Mouse (Mus musculus) lung, postnatal 25 days (tissue): ENCODE results near the gene Ftl1.

Experiments used
- DNase-seq: peaks from one replicate; pipeline ENCODE4 v3.0.0; 2022; ENCODE audit warnings: low spot score

The Ftl1 gene

GRCm38 (mm10) chr7:45451344-45451982, 8.2 kb downstream of the Ftl1 start:
- peak; percentile 86 for DNase-seq

GRCm38 (mm10) chr7:45449974-45450373, 9.7 kb downstream of the Ftl1 start:
- DNase-seq = no peak

GRCm38 (mm10) chr7:45447325-45447990, 12.2 kb downstream of the Ftl1 start:
- peak; percentile 31 for DNase-seq

GRCm38 (mm10) chr7:45446589-45446988, 13.1 kb downstream of the Ftl1 start:
- DNase-seq = no peak

- DNase-seq = no peak
Measured at GRCm38 (mm10) chr7:45443526-45444420, 15.9 kb downstream of the Ftl1 start.

- DNase-seq = peak; percentile 36
Measured at GRCm38 (mm10) chr7:45437521-45438276, 22.0 kb downstream of the Ftl1 start, which contains the start of gene Ruvbl2. TSS of gene Ruvbl2 (minus strand) at chr7:45438096.

- DNase-seq = no peak
Measured at GRCm38 (mm10) chr7:45437046-45437445, 22.6 kb downstream of the Ftl1 start.

GRCm38 (mm10) chr7:45436444-45436843, 23.2 kb downstream of the Ftl1 start:
- DNase-seq = no peak

- peak; percentile 46 for DNase-seq
Measured at GRCm38 (mm10) chr7:45435038-45435437, 24.6 kb downstream of the Ftl1 start.

- peak; percentile 100 for DNase-seq
Measured at GRCm38 (mm10) chr7:45434203-45435015, 25.3 kb downstream of the Ftl1 start, which contains the start of gene Gys1. TSS of gene Gys1 (plus strand) at chr7:45434844.

DNA sequence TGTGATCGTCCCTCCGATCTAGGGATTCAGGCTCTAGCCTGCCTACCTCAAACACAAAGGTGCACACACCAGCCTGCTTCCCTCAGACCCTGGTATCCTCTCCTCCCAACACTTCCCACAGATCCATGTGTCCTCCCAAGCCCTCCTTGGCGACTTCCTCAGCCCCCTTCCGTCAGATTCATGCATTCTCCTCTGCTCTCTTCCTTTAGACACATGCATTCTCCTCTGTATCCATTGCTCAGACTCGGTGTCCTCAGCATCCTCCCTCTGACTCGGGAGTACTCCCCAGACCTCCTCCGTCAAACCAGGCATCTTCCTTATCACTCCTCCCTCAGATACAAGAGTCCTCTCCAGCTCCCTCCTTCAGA, 25.9 kb downstream of the Ftl1 start:
- DNase-seq = no peak

DNA sequence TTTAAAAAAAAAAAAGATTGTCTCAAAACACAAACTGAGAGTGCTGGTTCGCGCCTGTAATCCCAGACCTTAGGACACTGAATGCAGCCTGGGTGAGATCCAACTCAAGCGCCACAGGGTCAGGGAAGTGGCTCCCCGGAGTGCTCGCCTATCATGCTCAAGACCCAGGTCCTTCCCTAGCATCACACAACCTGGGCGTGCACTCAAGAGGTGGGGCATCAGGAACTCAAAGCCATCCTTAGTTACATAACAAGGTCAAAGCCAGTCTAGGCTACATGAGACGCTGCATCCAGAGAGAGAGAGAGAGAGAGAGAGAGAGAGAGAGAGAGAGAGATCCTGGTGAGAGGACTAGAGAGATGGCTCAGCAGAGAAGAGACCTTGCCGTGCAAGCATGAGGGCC, 33.1 kb downstream of the Ftl1 start:
- no peak for DNase-seq

GRCm38 (mm10) chr7:45421194-45421593, 38.5 kb downstream of the Ftl1 start:
- no peak for DNase-seq

DNA sequence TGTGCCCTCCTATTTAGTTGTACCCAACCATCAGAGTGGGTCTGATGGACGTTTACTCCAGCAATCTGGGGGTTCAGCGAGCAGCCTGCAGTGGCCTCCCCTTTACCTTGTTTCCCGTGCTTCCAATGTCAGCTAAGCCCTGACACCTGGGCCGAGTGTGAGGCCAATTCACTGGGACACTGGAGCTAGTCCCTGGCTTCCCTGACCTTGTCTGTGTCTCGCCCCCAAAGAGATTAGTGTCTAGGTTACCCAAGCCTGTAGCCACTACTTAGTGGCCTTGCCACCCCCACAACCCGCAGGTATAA, 39.1 kb downstream of the Ftl1 start, which contains the start of gene Lhb:
Gene Lhb, plus strand, starts transcription at position 206 of the 305 bp plus-strand sequence.
- DNase-seq = no peak

GRCm38 (mm10) chr7:45419859-45420614, 39.6 kb downstream of the Ftl1 start:
- DNase-seq = peak; percentile 29

- DNase-seq = no peak
Measured at GRCm38 (mm10) chr7:45417962-45418492, 41.7 kb downstream of the Ftl1 start.

- no peak for DNase-seq
Measured at GRCm38 (mm10) chr7:45415636-45416035, 44.0 kb downstream of the Ftl1 start.

DNA sequence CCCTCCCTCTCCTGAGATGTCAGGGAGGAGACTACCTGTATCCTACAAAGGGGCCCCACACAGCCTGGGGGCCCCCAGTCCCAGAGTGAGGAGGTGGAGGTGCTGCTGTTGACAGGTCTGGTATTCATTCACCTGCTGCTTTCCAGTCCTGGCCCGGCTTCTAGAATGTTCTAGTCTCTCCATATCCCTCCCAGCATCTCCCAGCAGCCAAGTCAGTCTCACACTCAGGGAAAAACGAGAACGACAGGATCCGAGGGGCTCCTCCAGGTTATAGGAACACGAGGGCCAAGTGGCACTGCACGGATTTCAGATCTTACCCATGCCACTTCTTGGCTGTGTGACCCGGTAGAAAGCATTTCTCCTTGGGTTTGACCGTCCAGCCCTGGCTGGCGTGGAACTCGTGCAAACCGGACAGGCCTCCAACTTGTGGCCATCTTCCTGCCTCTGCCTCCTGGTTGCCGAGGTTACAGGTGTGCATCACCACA, 44.9 kb downstream of the Ftl1 start:
- no peak for DNase-seq

DNA sequence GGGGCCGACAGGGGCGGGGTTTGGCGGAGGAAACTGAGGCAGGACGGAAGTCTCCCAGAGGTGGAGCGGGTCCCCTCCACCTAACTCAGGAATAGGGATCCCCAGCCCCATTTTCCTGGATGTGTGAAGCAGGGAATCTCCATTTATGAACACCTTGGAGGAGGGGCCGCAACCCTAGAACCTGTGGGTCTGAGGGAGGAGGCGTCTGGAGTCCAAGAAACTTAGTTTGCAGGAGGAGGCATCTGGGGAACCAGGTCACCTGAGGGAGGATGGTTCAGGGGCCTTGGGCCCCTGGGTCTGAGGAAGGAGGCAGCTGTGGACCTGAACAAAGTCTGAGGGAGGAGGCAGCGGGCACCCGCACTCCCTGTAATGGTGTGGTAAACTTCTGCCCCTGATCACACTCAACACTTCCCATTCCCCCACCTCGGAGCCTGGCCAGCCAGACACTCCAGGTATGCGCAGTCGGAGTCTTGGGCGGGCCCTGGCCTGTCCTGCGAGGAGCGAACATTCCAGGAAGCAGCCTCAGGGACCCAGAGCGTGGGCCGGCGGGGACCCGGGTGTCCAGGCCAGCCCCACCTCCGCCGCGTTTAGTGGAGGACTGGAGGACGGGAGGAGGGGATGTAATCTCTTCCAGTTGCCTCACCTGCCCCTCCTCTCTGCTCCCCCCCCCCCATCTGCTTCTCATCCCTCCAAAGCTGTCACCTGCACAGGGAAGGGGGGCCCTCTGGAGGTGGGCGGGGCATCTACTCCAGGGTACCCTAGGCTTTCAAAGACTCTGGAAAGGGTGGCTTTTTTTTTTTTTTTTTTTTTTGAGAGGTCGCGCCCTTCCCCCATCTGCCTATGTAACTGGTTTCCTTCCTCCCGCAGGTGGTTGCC, 45.6 kb downstream of the Ftl1 start:
- peak; percentile 46 for DNase-seq
